Mouse (Mus musculus) hindbrain, embryonic 16.5 days (tissue): ENCODE data around the gene Stat5b. TPM values are rescaled to one million over a fixed set of nuclear protein-coding genes. Genes with fewer than 3 reads are reported as not detected.
A peak's percentile ranks its signal among the peaks of the same experiment; 100 is the strongest.

ENCODE experiments used
- ATAC-seq: fragments of 200-750 bp; cut with Nextera tagmentation; 2 replicates; pipeline ENCODE4 v1.8.0; 2017; ENCODE audit warnings: moderate TSS enrichment, moderate library complexity
- H3K27ac ChIP-seq: fragments of 300-500 bp; sonication (generic); 2 replicates; pipeline ENCODE4 v1.5.1; 2014; ENCODE audit warnings: low read depth, mild to moderate bottlenecking, control low read depth, low read length, moderate library complexity
- H3K27me3 ChIP-seq: fragments of 300-500 bp; sonication (generic); replicated peaks from 2 replicates; pipeline ENCODE4 v1.6.1; 2014; ENCODE audit warnings: low read length; ENCODE audit not compliant: control insufficient read depth, insufficient read depth
- H3K36me3 ChIP-seq: fragments of 300-500 bp; sonication (generic); 2 replicates; pipeline ENCODE4 v1.6.1; 2014; ENCODE audit warnings: mild to moderate bottlenecking, low read length, moderate library complexity, mixed read lengths; ENCODE audit not compliant: control insufficient read depth, insufficient read depth
- H3K4me1 ChIP-seq: fragments of 300-500 bp; sonication (generic); 2 replicates; pipeline ENCODE4 v1.6.1; 2014; ENCODE audit warnings: low read depth, low read length; ENCODE audit not compliant: control insufficient read depth, insufficient read depth
- H3K4me2 ChIP-seq: fragments of 300-500 bp; sonication (generic); 2 replicates; pipeline ENCODE4 v1.6.1; 2014; ENCODE audit warnings: mild to moderate bottlenecking, low read length, control low read depth, moderate library complexity
- H3K4me3 ChIP-seq: fragments of 300-500 bp; sonication (generic); 2 replicates; pipeline ENCODE4 v1.5.1; 2014; ENCODE audit warnings: mild to moderate bottlenecking, low read length, control low read depth, moderate library complexity
- H3K9ac ChIP-seq: fragments of 300-500 bp; sonication (generic); 2 replicates; pipeline ENCODE4 v1.6.1; 2014; ENCODE audit warnings: low read depth, mild to moderate bottlenecking, control low read depth, low read length, moderate library complexity
- H3K9me3 ChIP-seq: fragments of 300-500 bp; sonication (generic); 2 replicates; pipeline ENCODE4 v1.6.1; 2014; ENCODE audit warnings: mild to moderate bottlenecking, low read length, moderate library complexity; ENCODE audit not compliant: control insufficient read depth
- WGBS: fragments of 180-500 bp; shearing (Covaris S2); extraction: QIAGEN DNeasy Blood & Tissue Kit; methylation state at CpG from one replicate; pipeline ENCODE4 v1.1.7; 2014; 5-methylcytosine and 5-hydroxymethylcytosine counted together
- polyA plus RNA-seq: library from polyadenylated mRNA; unstranded; fragments of >200 nt; fragmentation: Nextera tagmentation; extraction: Ambion mirVana; gene quantifications from 2 replicates; pipeline ENCODE4 v1.2.1, GENCODE M21; 2015

The Stat5b gene
- polyA plus RNA-seq, 1 experiment from 2014 or later = 15.0 TPM

- Histone ChIP-seq H3K4me1 (no peaks in the 10 kb centered on the region), H3K4me3 (no peak overlapping the region), H3K9me3 (no peaks in the 10 kb centered on the region), H3K27me3 (no peaks in the 10 kb centered on the region), H3K9ac (no peak overlapping the region), H3K36me3 (no peaks in the 10 kb centered on the region), H3K4me2 (no peak overlapping the region), H3K27ac (no peak overlapping the region)
- 83% methylated on average over 9 of the region's 9 CpGs for WGBS
- ATAC-seq = no peak
Observed at GRCm38 (mm10) chr11:100836923-100837702, 13.4 kb downstream of the Stat5b start.

DNA sequence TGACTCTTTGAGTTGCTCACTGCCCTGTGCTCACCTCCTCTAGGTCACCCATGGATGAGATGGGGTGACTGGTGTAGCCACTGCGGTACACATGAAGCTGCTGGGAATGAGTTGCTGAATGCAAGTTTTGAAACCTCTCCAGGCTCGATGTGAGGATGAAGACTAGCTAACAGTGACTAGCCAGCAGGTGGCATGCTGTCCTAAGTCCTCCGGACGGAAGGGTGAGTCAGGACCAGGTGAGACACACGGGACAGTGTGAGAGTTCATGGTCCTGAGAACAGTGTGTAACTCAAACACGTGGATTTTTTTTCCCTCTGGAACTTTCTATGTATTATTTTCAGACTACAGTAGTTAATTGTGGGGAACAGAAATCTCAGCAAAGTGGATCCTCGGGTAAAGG lies 17.1 kb downstream of the Stat5b start:
- Histone ChIP-seq H3K27me3 (no peaks in the 10 kb centered on the region), H3K9me3 (no peaks in the 10 kb centered on the region), H3K27ac (no peak overlapping the region), H3K4me1 (peaks cover 4% of the 10 kb centered on the region), H3K4me2 (no peak overlapping the region), H3K36me3 (no peaks in the 10 kb centered on the region), H3K9ac (no peak overlapping the region), H3K4me3 (no peak overlapping the region)
- ATAC-seq = no peak
- 76% methylated on average over 7 of the region's 7 CpGs for WGBS

DNA sequence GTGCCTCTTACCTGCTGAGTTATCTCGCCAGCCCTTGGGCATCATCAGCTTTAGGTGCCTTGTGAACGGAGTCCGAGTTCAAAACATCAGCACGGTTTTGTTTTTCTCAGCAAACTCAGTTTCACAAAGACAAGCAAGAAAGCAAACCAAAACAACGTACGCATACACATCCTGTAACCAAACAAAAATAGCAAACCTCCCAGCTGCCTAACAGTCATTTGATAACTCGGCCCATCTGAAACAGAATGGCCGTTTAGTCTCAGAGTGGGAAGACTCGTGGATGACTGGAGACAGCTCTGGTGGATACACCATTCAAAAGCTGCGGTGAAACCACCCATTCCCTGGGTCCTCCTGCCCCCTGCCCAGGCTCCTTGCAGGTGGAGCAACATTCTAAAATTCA lies 19.1 kb downstream of the Stat5b start:
- Histone ChIP-seq H3K27me3 (no peaks in the 10 kb centered on the region), H3K9ac (no peak overlapping the region), H3K4me2 (no peak overlapping the region), H3K4me3 (no peak overlapping the region), H3K27ac (no peak overlapping the region), H3K9me3 (no peaks in the 10 kb centered on the region), H3K4me1 (peaks cover 10% of the 10 kb centered on the region), H3K36me3 (no peaks in the 10 kb centered on the region)
- no peak for ATAC-seq
- WGBS = 76% methylated on average over 10 of the region's 10 CpGs

DNA sequence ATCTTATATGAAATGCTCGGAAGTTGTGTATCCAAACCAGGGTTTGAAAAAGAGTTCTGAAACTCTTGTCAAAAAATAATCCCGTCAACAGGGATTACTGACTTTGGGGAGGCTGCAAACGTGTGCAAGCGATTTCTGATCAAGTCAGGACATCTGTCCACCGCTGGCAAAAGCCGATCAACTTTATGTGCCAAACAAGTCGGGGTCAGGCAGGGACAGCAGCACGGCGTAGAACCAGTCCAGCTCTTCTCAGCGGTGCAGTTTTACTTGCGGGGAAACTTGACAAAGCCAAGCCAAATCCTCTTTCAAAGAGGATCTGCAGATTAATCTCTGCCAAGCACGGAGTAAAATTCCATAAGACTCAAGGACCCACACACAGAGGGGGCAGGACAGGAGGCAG lies 20.8 kb downstream of the Stat5b start:
- H3K27me3 ChIP-seq = no peaks in the 10 kb centered on the region
- H3K4me3 ChIP-seq = no peak overlapping the region
- WGBS = 75% methylated on average over 12 of the region's 12 CpGs
- no peak for ATAC-seq
- H3K9me3 ChIP-seq = no peaks in the 10 kb centered on the region
- peaks cover 10% of the 10 kb centered on the region for H3K4me1 ChIP-seq
- H3K9ac ChIP-seq = no peak overlapping the region
- no peaks in the 10 kb centered on the region for H3K36me3 ChIP-seq
- H3K27ac ChIP-seq = no peak overlapping the region
- no peak overlapping the region for H3K4me2 ChIP-seq

DNA sequence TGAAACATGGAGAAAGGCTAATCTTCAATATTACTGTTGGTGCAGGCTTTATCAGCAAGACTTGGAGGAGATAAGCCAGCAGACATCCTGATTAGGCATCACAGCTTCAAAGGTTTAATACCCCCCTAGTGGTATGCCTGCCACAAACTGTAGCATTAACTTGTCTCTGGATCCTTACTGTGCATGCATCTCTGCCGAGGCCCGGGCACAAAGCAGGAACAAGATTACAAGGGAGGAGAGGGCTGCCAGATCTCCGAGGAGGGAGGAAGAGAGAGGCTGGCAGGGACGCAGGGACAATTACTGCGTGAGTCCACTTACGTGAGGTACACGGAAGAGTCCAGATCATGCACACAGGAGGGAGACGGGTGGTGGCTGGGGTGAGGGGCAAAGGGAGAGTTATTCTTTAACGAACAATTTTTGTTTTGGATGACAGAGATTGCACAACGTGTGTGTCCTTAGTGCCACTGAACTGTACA lies 21.8 kb downstream of the Stat5b start:
- ATAC-seq = 0 out of 2 replicates have a peak, but pooled peaks have one; percentile 37
- H3K4me3 ChIP-seq = no peak overlapping the region
- H3K27ac ChIP-seq = peak overlapping the region; percentile 24; the same call in 1 of the 2 replicates
- H3K4me1 ChIP-seq = peaks cover 10% of the 10 kb centered on the region
- no peaks in the 10 kb centered on the region for H3K27me3 ChIP-seq
- no peak overlapping the region for H3K4me2 ChIP-seq
- H3K9ac ChIP-seq = 0 out of 2 replicates have a peak overlapping the region, but pooled peaks have one; percentile 32
- no peaks in the 10 kb centered on the region for H3K9me3 ChIP-seq
- no peaks in the 10 kb centered on the region for H3K36me3 ChIP-seq
- WGBS = 49% methylated on average over 10 of the region's 10 CpGs

GRCm38 (mm10) chr11:100826161-100826866 lies 24.2 kb downstream of the Stat5b start:
- Histone ChIP-seq H3K36me3 (no peaks in the 10 kb centered on the region), H3K4me1 (peaks cover 13% of the 10 kb centered on the region), H3K9ac (no peak overlapping the region), H3K4me3 (no peak overlapping the region), H3K27ac (no peak overlapping the region), H3K27me3 (no peaks in the 10 kb centered on the region), H3K9me3 (no peaks in the 10 kb centered on the region), H3K4me2 (no peak overlapping the region)
- no peak for ATAC-seq
- WGBS = 81% methylated on average over 13 of the region's 13 CpGs

- 84% methylated on average over 9 of the region's 9 CpGs for WGBS
- no peaks in the 10 kb centered on the region for H3K9me3 ChIP-seq
- no peaks in the 10 kb centered on the region for H3K36me3 ChIP-seq
- no peak overlapping the region for H3K9ac ChIP-seq
- H3K4me1 ChIP-seq = peaks cover 13% of the 10 kb centered on the region
- no peaks in the 10 kb centered on the region for H3K27me3 ChIP-seq
- no peak overlapping the region for H3K4me3 ChIP-seq
- no peak for ATAC-seq
- no peak overlapping the region for H3K27ac ChIP-seq
- no peak overlapping the region for H3K4me2 ChIP-seq
Observed at GRCm38 (mm10) chr11:100825451-100825850, 25.1 kb downstream of the Stat5b start.

GRCm38 (mm10) chr11:100824496-100824895 lies 26.0 kb downstream of the Stat5b start:
- Histone ChIP-seq H3K9ac (no peak overlapping the region), H3K36me3 (no peaks in the 10 kb centered on the region), H3K4me2 (no peak overlapping the region), H3K9me3 (no peaks in the 10 kb centered on the region), H3K27me3 (no peaks in the 10 kb centered on the region), H3K4me3 (no peak overlapping the region), H3K4me1 (peaks cover 13% of the 10 kb centered on the region), H3K27ac (no peak overlapping the region)
- 91% methylated on average over 7 of the region's 7 CpGs for WGBS
- no peak for ATAC-seq

- Histone ChIP-seq H3K27me3 (no peaks in the 10 kb centered on the region), H3K4me1 (peaks cover 11% of the 10 kb centered on the region), H3K9ac (no peak overlapping the region), H3K27ac (no peak overlapping the region), H3K9me3 (no peaks in the 10 kb centered on the region), H3K36me3 (no peaks in the 10 kb centered on the region), H3K4me2 (no peak overlapping the region), H3K4me3 (no peak overlapping the region)
- 70% methylated on average over 8 of the region's 8 CpGs for WGBS
- no peak for ATAC-seq
Observed at GRCm38 (mm10) chr11:100823543-100824313, 26.8 kb downstream of the Stat5b start.
